ENCODE assay signal across 10 mouse cellular contexts in genomic region chr2:167853411-167853821, GRCm38 (mm10).
DNase-seq lines count a peak whose midpoint lies in the region; ATAC-seq and TF ChIP-seq lines count a peak whose summit lies in the region.
"Had no signal": no experiment of that assay in that cellular context is flagged by ENCODE, and none has a peak within 500 bp of the region (broad histone marks: within the 10 kb centered on the region; RNA-seq: fewer than 3 reads in every experiment).

No protein-coding gene starts in this region.

- DNase-seq in heart, adult 2 months, result peak; percentile 69 to 74
- peak; percentile 71 for DNase-seq in 3134 (ENCODE audit: extremely low read depth, insufficient read length, low spot score)
- DNase-seq in adipocyte (ENCODE audit: low spot score), result peak; percentile 93
- DNase-seq in heart, embryonic 10.5 days (ENCODE audit: low spot score), result no peak
- DNase-seq in frontal cortex, postnatal 36 days (ENCODE audit: low spot score in 2 of 2), result no peak
- DNase-seq: liver; thymus, postnatal 25 days had no signal

- WGBS in heart, adult 2 months, result 29% methylated on average over 8 of the region's 8 CpGs
- WGBS in heart, embryonic 11.5 days (ENCODE audit: insufficient replicate concordance), result 69% methylated on average over 8 of the region's 8 CpGs
- WGBS in heart, embryonic 10.5 days, result 68% methylated on average over 8 of the region's 8 CpGs
- WGBS in intestine, postnatal 0 days, result 81% methylated on average over 8 of the region's 8 CpGs

- TF ChIP-seq CTCF in heart, adult 2 months (IDR thresholded peaks at IDR 0.05), result no peak
- TF ChIP-seq CTCF in intestine, postnatal 0 days (IDR thresholded peaks at IDR 0.05; ENCODE audit: low read depth), result no peak

- no peaks in the 10 kb centered on the region for H3K9me3 ChIP-seq in heart, embryonic 11.5 days (replicated peaks; ENCODE audit: control insufficient read depth, low read length)
- H3K9me3 ChIP-seq in heart, embryonic 10.5 days, result 0 out of 2 replicates have a peak, but pooled peaks cover 3% of the 10 kb centered on the region
- no peaks in the 10 kb centered on the region for H3K9me3 ChIP-seq in intestine, postnatal 0 days (ENCODE audit: control insufficient read depth)
- H3K9me3 ChIP-seq: heart, embryonic 13.5 days had no signal

- peak overlapping the region; percentile 55 for H3K9ac ChIP-seq in heart, adult 2 months (ENCODE audit: low read depth, low read length)
- H3K9ac ChIP-seq in heart, embryonic 11.5 days (ENCODE audit: low read depth, low read length), result no peak overlapping the region
- no peak overlapping the region for H3K9ac ChIP-seq in intestine, postnatal 0 days (ENCODE audit: low read depth, low read length)

- no peaks in the 10 kb centered on the region for H3K36me3 ChIP-seq in heart, adult 2 months (ENCODE audit: control insufficient read depth, insufficient read depth, low read length)
- no peaks in the 10 kb centered on the region for H3K36me3 ChIP-seq in heart, embryonic 11.5 days (ENCODE audit: control insufficient read depth, insufficient read depth, low read length)
- no peaks in the 10 kb centered on the region for H3K36me3 ChIP-seq in heart, embryonic 10.5 days
- no peaks in the 10 kb centered on the region for H3K36me3 ChIP-seq in intestine, postnatal 0 days (ENCODE audit: control insufficient read depth, insufficient read depth)
- H3K36me3 ChIP-seq: heart, embryonic 13.5 days had no signal

- no peaks in the 10 kb centered on the region for H3K27me3 ChIP-seq in heart, adult 2 months (ENCODE audit: control insufficient read depth, insufficient read depth, low read length)
- H3K27me3 ChIP-seq in heart, embryonic 11.5 days (ENCODE audit: control insufficient read depth, insufficient read depth, low read length), result no peaks in the 10 kb centered on the region
- H3K27me3 ChIP-seq in heart, embryonic 10.5 days (ENCODE audit: insufficient read depth, poor library complexity, severe bottlenecking), result 0 out of 2 replicates have a peak, but pooled peaks cover 4% of the 10 kb centered on the region
- no peaks in the 10 kb centered on the region for H3K27me3 ChIP-seq in intestine, postnatal 0 days (replicated peaks; ENCODE audit: control insufficient read depth, insufficient read depth, low read length)
- H3K27me3 ChIP-seq: heart, embryonic 13.5 days had no signal

- ATAC-seq in heart, embryonic 11.5 days (replicated peaks; ENCODE audit: insufficient number of reproducible peaks, low FRiP score, low TSS enrichment), result no peak
- ATAC-seq in intestine, postnatal 0 days, result no peak

- H3K4me2 ChIP-seq in heart, embryonic 11.5 days, result no peak overlapping the region
- H3K4me2 ChIP-seq in intestine, postnatal 0 days (replicated peaks; ENCODE audit: low read depth), result no peak overlapping the region
- H3K4me2 ChIP-seq: heart, embryonic 13.5 days had no signal

- peak overlapping the region; percentile 88 for H3K27ac ChIP-seq in heart, adult 2 months
- no peak overlapping the region for H3K27ac ChIP-seq in heart, embryonic 11.5 days (ENCODE audit: low read depth, low read length)
- H3K27ac ChIP-seq in heart, embryonic 10.5 days, result peak overlapping the region; percentile 87
- H3K27ac ChIP-seq in intestine, postnatal 0 days (ENCODE audit: low read depth, low read length), result no peak overlapping the region
- H3K27ac ChIP-seq: heart, embryonic 13.5 days had no signal

- H3K79me2 ChIP-seq in heart, adult 2 months (replicated peaks; ENCODE audit: control insufficient read depth, insufficient read depth, low read length), result no peaks in the 10 kb centered on the region

- peak; percentile 68 for TF ChIP-seq EP300 in heart, adult 2 months (IDR thresholded peaks at IDR 0.05; ENCODE audit: insufficient read depth, low read depth, low read length)

- peaks cover 26% of the 10 kb centered on the region for H3K4me1 ChIP-seq in heart, adult 2 months (ENCODE audit: control insufficient read depth, insufficient read depth, low read length)
- peaks cover 54% of the 10 kb centered on the region for H3K4me1 ChIP-seq in heart, embryonic 11.5 days (ENCODE audit: control insufficient read depth, insufficient read depth, low read length)
- peaks cover 81% of the 10 kb centered on the region for H3K4me1 ChIP-seq in heart, embryonic 10.5 days
- H3K4me1 ChIP-seq in intestine, postnatal 0 days (replicated peaks; ENCODE audit: control insufficient read depth, insufficient read depth, low read length), result 0 out of 2 replicates have a peak, but pooled peaks cover 8% of the 10 kb centered on the region

- peak; percentile 55; the same call in 1 of the 2 replicates for TF ChIP-seq POLR2A in heart, adult 2 months (IDR thresholded peaks at IDR 0.05; ENCODE audit: insufficient read depth, low read depth, low read length)

- intact Hi-C loops in heart, adult 2 months (cut with DNase I), result loop anchor here (10.0 kb wide), 1 partner anchor 89 kb away; no protein-coding TSS in a partner anchor

- H3K4me3 ChIP-seq in heart, adult 2 months, result no peak overlapping the region
- no peak overlapping the region for H3K4me3 ChIP-seq in heart, embryonic 11.5 days (ENCODE audit: low read depth, low read length)
- no peak overlapping the region for H3K4me3 ChIP-seq in heart, embryonic 10.5 days
- H3K4me3 ChIP-seq in intestine, postnatal 0 days (ENCODE audit: low read depth, low read length), result no peak overlapping the region
- H3K4me3 ChIP-seq: heart, embryonic 13.5 days had no signal

Comparison
In these comparisons a context has a peak if more than half of its experiments do, and no peak if none do; other contexts are left out.
1. DNase-seq: peak in heart, adult 2 months (2 of 2), 3134 (single experiment) and adipocyte (single experiment); none in heart, embryonic 10.5 days (single experiment) and frontal cortex, postnatal 36 days (0 of 2).
2. H3K27ac ChIP-seq: peak in heart, adult 2 months (single experiment) and heart, embryonic 10.5 days (single experiment); none in heart, embryonic 11.5 days (single experiment) and intestine, postnatal 0 days (single experiment).